Mouse (Mus musculus) intestine, postnatal 0 days (tissue): ENCODE data around the gene Hmgb1. TPM values are rescaled to one million over a fixed set of nuclear protein-coding genes. Genes with fewer than 3 reads are reported as not detected.

Experiments used
- ATAC-seq: fragments of 200-750 bp; cut with Nextera tagmentation; 2 replicates; pipeline ENCODE4 v1.8.0; 2017; ENCODE audit warnings: mild to moderate bottlenecking, moderate TSS enrichment, moderate library complexity
- H3K27ac ChIP-seq: fragments of 300-500 bp; sonication (generic); 2 replicates; pipeline ENCODE4 v1.5.1; 2014; ENCODE audit warnings: mild to moderate bottlenecking, low read depth, low read length, moderate library complexity
- H3K27me3 ChIP-seq: fragments of 300-500 bp; sonication (generic); replicated peaks from 2 replicates; pipeline ENCODE4 v1.6.1; 2014; ENCODE audit warnings: low read length, mixed read lengths; ENCODE audit not compliant: control insufficient read depth, insufficient read depth
- H3K36me3 ChIP-seq: fragments of 300-500 bp; sonication (generic); 2 replicates; pipeline ENCODE4 v1.6.1; 2014; ENCODE audit warnings: mild to moderate bottlenecking, moderate library complexity; ENCODE audit not compliant: control insufficient read depth, insufficient read depth
- H3K4me1 ChIP-seq: fragments of 300-500 bp; sonication (generic); replicated peaks from 2 replicates; pipeline ENCODE4 v1.6.1; 2014; ENCODE audit warnings: antibody characterized with exemption, low read length, mixed read lengths; ENCODE audit not compliant: control insufficient read depth, insufficient read depth
- H3K4me2 ChIP-seq: fragments of 300-500 bp; sonication (generic); replicated peaks from 2 replicates; pipeline ENCODE4 v1.6.1; 2014; ENCODE audit warnings: low read depth, mild to moderate bottlenecking, moderate library complexity
- H3K4me3 ChIP-seq: fragments of 300-500 bp; sonication (generic); 2 replicates; pipeline ENCODE4 v1.5.1; 2014; ENCODE audit warnings: low read depth, low read length
- H3K9ac ChIP-seq: fragments of 300-500 bp; sonication (generic); 2 replicates; pipeline ENCODE4 v1.6.1; 2014; ENCODE audit warnings: mild to moderate bottlenecking, low read depth, low read length
- H3K9me3 ChIP-seq: fragments of 300-500 bp; sonication (generic); 2 replicates; pipeline ENCODE4 v1.6.1; 2016; ENCODE audit warnings: mixed run types; ENCODE audit not compliant: control insufficient read depth
- CTCF ChIP-seq: sonication (generic); IDR thresholded peaks from 2 replicates; pipeline ENCODE4 v1.5.1; 2016; ENCODE audit warnings: low read depth, mild to moderate bottlenecking, control low read depth, antibody characterized with exemption, moderate library complexity
- WGBS: fragments of 180-500 bp; shearing (Covaris S2); extraction: QIAGEN DNeasy Blood & Tissue Kit; methylation state at CpG from one replicate; pipeline ENCODE4 v1.1.7; 2014; 5-methylcytosine and 5-hydroxymethylcytosine counted together
- polyA plus RNA-seq: library from polyadenylated mRNA; unstranded; fragments of >200 nt; fragmentation: Nextera tagmentation; extraction: Ambion mirVana; gene quantifications from 2 replicates; pipeline ENCODE4 v1.2.1, GENCODE M21; 2015

Hmgb1 gene
- polyA plus RNA-seq, 1 experiment from 2014 or later = 516 TPM

DNA sequence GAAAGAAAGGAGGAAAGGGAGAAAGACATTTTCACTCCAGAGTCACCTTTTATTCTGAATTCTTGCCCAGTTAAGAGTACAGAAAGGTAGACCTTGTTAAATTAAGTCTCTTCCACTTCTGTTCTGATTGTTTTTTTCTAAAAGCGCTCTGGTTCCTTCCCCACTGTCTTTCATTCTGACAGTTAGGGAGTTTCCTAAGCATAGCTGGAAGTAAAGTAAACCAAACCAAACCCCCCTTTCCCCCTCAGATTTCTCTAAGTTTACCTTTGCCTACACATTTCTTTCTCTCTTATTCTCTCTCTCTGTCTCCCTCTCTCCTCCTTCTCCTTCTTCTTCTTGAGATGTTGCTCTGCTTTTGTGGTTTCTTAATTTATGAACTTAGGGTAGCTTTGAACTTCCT, 85.3 kb downstream of the Hmgb1 start:
- WGBS = 59% methylated on average over 1 of the region's 1 CpGs

DNA sequence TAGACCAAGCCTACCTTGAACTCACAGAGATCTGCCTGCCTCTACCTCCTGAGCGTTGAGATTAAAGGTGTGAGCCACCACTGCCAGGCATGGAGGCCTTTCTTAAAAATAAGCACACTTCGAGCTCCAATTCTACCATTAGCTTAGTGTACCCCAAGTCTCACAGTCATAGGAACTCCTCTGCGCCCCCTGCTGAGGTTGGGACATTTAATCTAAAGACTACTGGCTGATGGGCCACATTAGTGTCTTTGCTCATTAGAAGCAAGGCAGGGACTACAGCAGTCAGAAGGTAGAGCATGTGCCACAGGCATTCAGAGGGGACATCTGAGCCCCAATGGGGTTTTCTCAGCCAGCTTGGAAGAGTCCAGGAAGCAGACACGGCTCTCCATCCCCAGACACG, 86.4 kb downstream of the Hmgb1 start:
- Histone ChIP-seq H3K9me3 (no peaks in the 10 kb centered on the region), H3K4me1 (no peaks in the 10 kb centered on the region), H3K4me3 (no peak overlapping the region), H3K27ac (no peak overlapping the region), H3K9ac (no peak overlapping the region), H3K36me3 (no peaks in the 10 kb centered on the region), H3K4me2 (no peak overlapping the region), H3K27me3 (no peaks in the 10 kb centered on the region)
- WGBS = 85% methylated on average over 5 of the region's 5 CpGs
- ATAC-seq = no peak
- TF ChIP-seq CTCF = no peak

More for the DNA sequence above, 85.3 kb downstream of the Hmgb1 start:
- TF ChIP-seq CTCF = no peak
- Histone ChIP-seq H3K9me3 (no peaks in the 10 kb centered on the region), H3K36me3 (no peaks in the 10 kb centered on the region), H3K4me2 (no peak overlapping the region), H3K27ac (no peak overlapping the region), H3K4me3 (no peak overlapping the region), H3K4me1 (no peaks in the 10 kb centered on the region), H3K27me3 (no peaks in the 10 kb centered on the region), H3K9ac (no peak overlapping the region)
- no peak for ATAC-seq

DNA sequence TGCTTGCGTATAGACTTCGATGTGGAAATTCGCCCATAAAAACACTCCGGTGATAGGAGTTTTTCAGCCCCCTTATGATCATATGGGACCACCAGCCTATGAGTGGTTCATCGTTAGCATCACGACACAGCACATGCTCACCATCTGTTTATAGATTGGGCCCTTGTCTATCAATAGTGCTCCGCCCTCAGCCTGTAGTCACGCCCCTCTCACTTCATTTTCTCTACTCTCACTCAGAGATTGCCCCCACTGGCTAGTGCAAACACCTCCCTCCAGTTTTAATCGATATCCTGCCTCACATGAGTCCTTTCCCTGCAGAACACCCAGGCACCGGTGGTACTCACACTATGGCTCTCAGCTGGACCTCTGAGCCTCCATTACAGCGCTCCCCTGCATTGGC, 88.0 kb downstream of the Hmgb1 start:
- Histone ChIP-seq H3K9me3 (no peaks in the 10 kb centered on the region), H3K36me3 (no peaks in the 10 kb centered on the region), H3K4me3 (no peak overlapping the region), H3K27me3 (no peaks in the 10 kb centered on the region), H3K4me2 (no peak overlapping the region), H3K4me1 (no peaks in the 10 kb centered on the region), H3K9ac (no peak overlapping the region), H3K27ac (no peak overlapping the region)
- WGBS = 50% methylated on average over 11 of the region's 11 CpGs
- TF ChIP-seq CTCF = no peak
- no peak for ATAC-seq

DNA sequence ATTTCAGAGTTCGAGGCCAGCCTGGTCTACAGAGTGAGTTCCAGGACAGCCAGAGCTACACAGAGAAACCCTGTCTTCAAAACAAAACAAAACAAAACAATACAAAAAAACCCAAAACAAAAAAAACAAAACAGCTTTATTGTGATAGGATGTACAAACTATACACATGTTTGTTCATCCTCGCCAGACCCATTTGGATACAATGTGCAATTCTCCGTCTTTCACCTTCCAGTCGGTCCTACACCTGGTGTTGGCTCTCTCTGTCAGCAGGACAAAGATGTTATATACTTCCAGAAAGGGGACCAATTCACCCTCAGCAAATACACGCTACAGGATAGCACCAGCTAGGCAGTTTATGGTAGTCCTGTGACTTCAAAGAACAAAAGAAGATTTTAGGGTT, 91.4 kb downstream of the Hmgb1 start:
- no peaks in the 10 kb centered on the region for H3K27me3 ChIP-seq
- no peak for TF ChIP-seq CTCF
- H3K4me2 ChIP-seq = no peak overlapping the region
- ATAC-seq = no peak
- WGBS = 87% methylated on average over 5 of the region's 5 CpGs
- H3K9me3 ChIP-seq = no peaks in the 10 kb centered on the region
- H3K36me3 ChIP-seq = no peaks in the 10 kb centered on the region
- no peaks in the 10 kb centered on the region for H3K4me1 ChIP-seq
- H3K9ac ChIP-seq = no peak overlapping the region
- no peak overlapping the region for H3K4me3 ChIP-seq
- no peak overlapping the region for H3K27ac ChIP-seq

DNA sequence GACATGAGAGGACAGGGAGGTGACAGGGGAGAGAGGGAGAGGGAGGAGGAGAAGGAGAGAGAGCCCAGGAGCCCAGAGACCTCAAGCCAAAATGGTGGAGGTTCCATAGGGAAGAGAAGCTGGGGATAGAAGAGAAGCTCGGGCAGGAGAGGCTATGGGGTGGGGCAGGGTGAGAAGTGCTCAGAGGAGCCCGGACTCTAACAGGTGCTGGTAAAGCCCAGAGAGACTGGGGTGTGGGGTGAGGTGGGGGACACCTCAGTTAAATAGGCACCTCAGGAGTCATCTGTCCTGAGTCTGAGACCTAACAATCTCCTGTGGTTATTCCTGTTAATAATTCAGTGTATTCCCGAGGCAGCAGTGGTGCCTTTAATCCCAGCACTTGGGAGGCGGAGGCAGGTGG, 91.8 kb downstream of the Hmgb1 start:
- Histone ChIP-seq H3K9me3 (no peaks in the 10 kb centered on the region), H3K4me2 (no peak overlapping the region), H3K27me3 (no peaks in the 10 kb centered on the region), H3K36me3 (no peaks in the 10 kb centered on the region), H3K4me3 (no peak overlapping the region), H3K4me1 (no peaks in the 10 kb centered on the region), H3K9ac (no peak overlapping the region), H3K27ac (no peak overlapping the region)
- WGBS = 80% methylated on average over 4 of the region's 4 CpGs
- no peak for ATAC-seq
- TF ChIP-seq CTCF = no peak

DNA sequence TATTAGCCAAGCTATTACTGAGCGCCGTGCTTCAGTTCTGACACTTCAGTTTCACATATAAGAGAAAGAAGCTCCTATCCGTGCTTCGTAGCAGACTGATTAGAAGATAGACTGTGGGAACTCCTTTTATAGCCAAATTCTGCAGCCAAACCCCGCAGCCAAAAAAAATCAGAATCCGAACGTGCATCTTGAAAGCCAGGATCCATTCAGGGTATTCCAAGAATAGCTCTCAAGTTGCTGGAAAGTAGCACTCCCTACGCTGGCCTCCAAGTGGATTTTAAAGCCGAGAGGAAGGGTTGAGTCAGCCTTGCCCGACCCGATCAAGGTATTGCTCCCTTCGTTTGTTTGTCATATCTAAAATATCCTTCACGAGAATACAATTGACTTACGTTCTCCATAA, 93.0 kb downstream of the Hmgb1 start:
- TF ChIP-seq CTCF = no peak
- H3K4me3 ChIP-seq = no peak overlapping the region
- no peak overlapping the region for H3K27ac ChIP-seq
- 83% methylated on average over 14 of the region's 14 CpGs for WGBS
- no peak for ATAC-seq
- no peaks in the 10 kb centered on the region for H3K9me3 ChIP-seq
- H3K27me3 ChIP-seq = no peaks in the 10 kb centered on the region
- H3K4me1 ChIP-seq = no peaks in the 10 kb centered on the region
- H3K36me3 ChIP-seq = no peaks in the 10 kb centered on the region
- H3K4me2 ChIP-seq = no peak overlapping the region
- H3K9ac ChIP-seq = no peak overlapping the region

DNA sequence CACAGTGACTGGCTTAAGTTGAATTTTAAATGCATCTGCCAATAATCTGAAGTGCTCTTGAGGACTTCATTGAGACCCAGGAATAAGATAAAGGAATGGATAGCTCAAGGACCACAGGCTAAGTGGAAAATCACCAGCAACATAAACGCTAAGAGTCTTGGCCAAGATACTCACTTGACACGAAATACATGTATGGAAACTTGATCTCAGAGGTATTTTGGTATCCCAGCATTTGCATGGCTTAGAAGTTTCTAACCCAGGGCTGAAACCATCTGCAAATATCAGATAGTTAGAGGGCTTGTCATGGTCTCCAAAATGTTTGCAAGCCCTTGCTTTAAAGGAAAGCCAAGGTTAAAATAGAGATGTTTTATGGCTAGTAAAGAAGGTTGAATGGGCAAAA, 94.4 kb downstream of the Hmgb1 start:
- Histone ChIP-seq H3K4me3 (no peak overlapping the region), H3K27ac (no peak overlapping the region), H3K36me3 (no peaks in the 10 kb centered on the region), H3K9me3 (no peaks in the 10 kb centered on the region), H3K9ac (no peak overlapping the region), H3K27me3 (no peaks in the 10 kb centered on the region), H3K4me1 (no peaks in the 10 kb centered on the region), H3K4me2 (no peak overlapping the region)
- ATAC-seq = no peak
- TF ChIP-seq CTCF = no peak
- 67% methylated on average over 2 of the region's 2 CpGs for WGBS
